Mouse (Mus musculus) embryonic stem cell, embryonic (primary cell): Measurements from ENCODE around the gene Htra2.

Experiments
- CTCF ChIA-PET, 4 experiments: fragments of 300-600 bp in 2 of 4; fragments of 350-600 bp in 2 of 4; sonication (Branson Sonifier 250); formaldehyde crosslinking; loops; one replicate each; lab custom pipeline; 2022; ENCODE audit warnings: inconsistent platforms in 2 of 4; lab: Charles Lee
- POLR2A ChIA-PET, 4 experiments: fragments of 300-600 bp in 2 of 4; fragments of 350-600 bp in 2 of 4; sonication (Branson Sonifier 250); formaldehyde crosslinking; loops; one replicate each; lab custom pipeline; 2022; ENCODE audit warnings: antibody characterized with exemption in 4 of 4, inconsistent platforms in 1 of 4; lab: Charles Lee

Htra2 gene

DNA sequence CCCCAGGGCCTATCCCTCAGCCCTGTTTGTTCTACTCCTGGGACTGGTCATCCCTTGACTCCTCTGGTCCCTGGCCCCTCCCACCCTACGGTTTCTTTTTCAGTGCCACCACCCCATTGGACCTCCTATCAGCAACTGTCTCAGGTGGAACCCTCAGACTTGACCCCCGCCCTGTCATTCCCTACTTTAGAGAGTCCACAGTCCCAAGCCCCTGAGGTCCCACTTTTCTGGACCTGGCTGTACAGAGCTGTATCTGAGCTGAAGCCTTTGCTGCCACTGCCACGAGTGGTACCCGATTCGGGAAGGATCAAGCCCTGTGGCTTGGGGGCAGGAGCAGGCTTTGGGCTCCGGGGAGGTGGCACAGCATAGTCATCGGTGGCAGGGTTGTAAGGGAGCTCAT, 24.0 kb downstream of the Htra2 start:
- ChIA-PET POLR2A (interaction anchor here in 2 of 4 experiments (0.7 to 2.3 kb wide), 6 partner anchors 9 to 55 kb away, joined by 3 to 8 read pairs (median 4); partner anchors contain the start of genes Aup1 (in 1 of the 2), Dqx1 (in 1 of the 2), Htra2 (in 1 of the 2) and Lbx2 (in 1 of the 2)), CTCF (no interaction called here)

DNA sequence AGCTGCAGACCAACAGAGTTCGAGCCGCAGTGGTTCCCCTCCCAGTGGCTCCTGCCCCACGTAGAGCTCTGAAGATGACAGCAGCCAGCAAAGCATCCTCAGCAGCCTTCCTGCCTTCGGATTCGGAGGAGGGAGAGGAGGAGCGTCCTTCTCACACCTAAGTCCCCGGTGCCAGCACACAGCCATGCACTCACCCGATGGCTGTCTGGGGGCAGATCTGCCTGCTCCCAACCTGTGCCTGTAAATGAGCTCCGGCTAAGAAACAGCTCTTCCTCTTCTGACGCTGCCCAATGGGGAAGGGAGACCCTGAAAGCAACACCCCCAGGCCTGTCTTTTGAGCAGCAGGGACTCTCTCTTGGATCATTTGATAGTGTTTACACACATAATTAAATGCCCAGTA, 25.3 kb downstream of the Htra2 start:
- ChIA-PET POLR2A (interaction anchor here in 2 of 4 experiments (0.7 to 1.5 kb wide), 4 partner anchors 14 to 105 kb away, joined by 3 to 4 read pairs (median 3); partner anchors contain the start of genes Aup1 (in 1 of the 2) and Rtkn (in 1 of the 2)), CTCF (interaction anchor here in 2 of 4 experiments (1.2 to 1.5 kb wide), 1 partner anchor 33 kb away, joined by 5 to 6 read pairs; no protein-coding TSS in a partner anchor)

DNA sequence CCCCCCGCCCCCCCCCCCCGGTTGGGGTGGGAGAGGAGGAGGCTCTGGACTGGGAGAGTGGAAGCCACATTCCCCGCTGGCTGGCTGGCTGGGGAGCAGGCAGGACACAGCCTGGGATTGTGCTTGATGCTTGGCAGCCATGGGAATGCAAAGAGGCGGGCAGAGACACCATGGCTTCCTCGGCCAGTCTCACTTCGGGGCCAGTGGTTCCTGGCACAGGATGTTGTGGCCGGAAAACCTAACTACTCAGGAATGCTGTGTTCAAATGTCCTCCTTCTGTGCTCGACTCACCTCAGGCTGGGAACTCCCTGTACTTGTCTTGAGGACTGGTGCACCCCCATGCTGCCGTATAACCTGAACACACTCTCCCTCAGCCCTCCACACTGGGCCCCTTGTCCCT, 27.4 kb downstream of the Htra2 start:
- CTCF ChIA-PET, result no interaction called here

DNA sequence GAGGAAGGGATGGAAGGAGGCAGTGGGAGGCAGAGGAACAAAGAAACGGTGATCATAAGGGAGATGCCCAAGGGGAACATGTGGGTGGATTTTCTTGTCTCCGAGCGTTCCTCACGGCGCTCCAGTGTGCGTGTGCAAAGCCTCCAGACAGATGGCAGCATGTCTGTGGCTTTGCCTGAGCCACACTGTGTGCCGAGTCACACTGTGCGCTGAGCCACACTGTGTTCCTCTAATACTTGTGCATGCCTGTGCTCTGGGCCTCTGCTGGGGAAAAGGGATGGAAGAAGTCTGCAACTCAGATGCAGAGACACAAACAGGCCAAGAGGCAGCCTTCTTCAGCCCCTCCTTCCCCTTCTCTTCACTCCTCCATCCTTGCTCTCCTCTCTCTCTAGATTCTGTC, 27.8 kb downstream of the Htra2 start:
- CTCF ChIA-PET, result no interaction called here

More for the DNA sequence above, 27.4 kb downstream of the Htra2 start:
- POLR2A ChIA-PET, result no interaction called here

DNA sequence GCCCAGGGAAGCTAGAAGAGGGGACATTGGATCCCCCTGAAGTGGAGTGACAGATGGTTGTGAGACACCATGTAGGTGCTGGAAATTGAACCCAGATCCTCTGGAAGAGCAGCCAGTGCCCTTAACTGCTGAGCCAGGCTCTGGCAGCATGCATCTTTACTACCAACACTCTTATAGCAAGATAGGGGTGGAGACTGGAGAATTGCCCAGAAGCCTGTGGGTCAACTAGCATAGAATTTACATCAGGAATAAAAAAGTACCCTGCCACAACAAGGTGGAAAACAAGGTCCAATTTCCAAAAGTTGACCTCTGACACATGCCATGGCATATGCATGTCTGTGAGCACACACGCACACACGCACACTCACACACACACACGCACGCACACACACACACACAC, 29.9 kb downstream of the Htra2 start:
- ChIA-PET CTCF (no interaction called here), POLR2A (no interaction called here)

More for the DNA sequence above, 27.8 kb downstream of the Htra2 start:
- POLR2A ChIA-PET, result no interaction called here

DNA sequence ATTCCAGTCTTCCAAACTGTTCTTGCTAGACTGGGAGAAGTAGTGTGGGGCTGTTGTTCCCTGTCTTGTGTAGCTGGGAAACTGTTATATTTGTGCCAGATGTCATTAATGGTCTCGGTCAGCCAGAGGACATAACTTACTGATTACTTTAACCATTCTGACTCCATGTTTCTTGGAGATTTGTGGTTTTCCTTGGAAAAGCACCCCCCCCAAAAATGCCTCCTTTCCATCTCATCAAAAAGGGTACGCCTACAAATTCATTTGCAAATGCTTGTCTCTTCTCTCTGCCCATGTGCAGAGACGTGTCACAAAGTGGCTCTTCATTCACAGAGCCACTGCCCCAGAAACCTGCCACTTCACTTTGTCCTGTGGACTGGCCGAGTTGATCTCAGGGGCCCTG, 30.7 kb downstream of the Htra2 start:
- POLR2A ChIA-PET, result interaction anchor here in 1 of 4 experiments (0.9 kb wide), 1 partner anchor 25 kb away, joined by 4 read pairs; no protein-coding TSS in a partner anchor
- CTCF ChIA-PET, result interaction anchor here in 1 of 4 experiments (1.4 kb wide), 1 partner anchor 28 kb away, joined by 3 read pairs; no protein-coding TSS in a partner anchor

DNA sequence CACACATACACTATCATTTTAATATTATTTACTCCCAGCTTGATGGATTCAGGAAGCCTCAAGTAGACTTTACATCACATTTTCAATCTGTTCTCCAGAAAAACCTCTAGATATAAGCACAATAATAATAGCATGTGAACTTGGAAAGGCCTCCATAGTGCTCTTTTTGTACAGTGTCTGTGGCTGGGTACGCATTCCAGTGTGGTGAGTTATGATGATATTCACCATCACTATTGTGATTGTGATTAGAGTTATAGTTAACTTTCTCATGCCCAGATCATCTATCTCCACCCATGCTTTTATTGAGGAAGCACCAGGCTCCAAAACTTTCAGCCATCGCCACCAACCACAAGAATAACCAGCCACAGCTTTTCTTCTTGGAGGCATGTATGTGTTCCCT, 31.3 kb downstream of the Htra2 start:
- ChIA-PET CTCF (interaction anchor here in 1 of 4 experiments (1.4 kb wide), 1 partner anchor 27 kb away, joined by 3 read pairs; no protein-coding TSS in a partner anchor), POLR2A (interaction anchor here in 1 of 4 experiments (0.9 kb wide), 1 partner anchor 24 kb away, joined by 4 read pairs; no protein-coding TSS in a partner anchor)

DNA sequence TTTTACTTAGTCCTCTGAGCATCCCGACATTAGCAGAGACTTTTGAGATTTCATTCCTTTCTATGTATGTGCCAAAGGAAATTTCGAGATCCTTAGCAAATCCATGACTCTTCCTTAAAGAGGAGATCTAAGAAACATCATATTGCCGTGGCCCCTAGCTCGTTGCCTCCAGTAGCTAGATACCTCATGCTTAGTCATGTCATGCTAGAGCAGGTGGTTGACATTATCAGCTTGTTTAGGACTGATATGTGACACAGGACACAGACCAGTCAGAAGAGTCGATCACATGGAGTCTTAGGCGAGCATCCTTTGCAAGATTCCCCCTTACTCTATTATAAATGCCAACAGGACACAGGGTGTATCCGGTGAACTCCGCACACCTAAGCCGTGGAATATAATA, 32.1 kb downstream of the Htra2 start:
- POLR2A ChIA-PET, result interaction anchor here in 2 of 4 experiments (0.6 kb wide), 2 partner anchors 189 to 622 kb away, joined by 4 to 7 read pairs; no protein-coding TSS in a partner anchor
- CTCF ChIA-PET, result interaction anchor here in 1 of 4 experiments (0.8 kb wide), 1 partner anchor 26 kb away, joined by 3 read pairs; no protein-coding TSS in a partner anchor

DNA sequence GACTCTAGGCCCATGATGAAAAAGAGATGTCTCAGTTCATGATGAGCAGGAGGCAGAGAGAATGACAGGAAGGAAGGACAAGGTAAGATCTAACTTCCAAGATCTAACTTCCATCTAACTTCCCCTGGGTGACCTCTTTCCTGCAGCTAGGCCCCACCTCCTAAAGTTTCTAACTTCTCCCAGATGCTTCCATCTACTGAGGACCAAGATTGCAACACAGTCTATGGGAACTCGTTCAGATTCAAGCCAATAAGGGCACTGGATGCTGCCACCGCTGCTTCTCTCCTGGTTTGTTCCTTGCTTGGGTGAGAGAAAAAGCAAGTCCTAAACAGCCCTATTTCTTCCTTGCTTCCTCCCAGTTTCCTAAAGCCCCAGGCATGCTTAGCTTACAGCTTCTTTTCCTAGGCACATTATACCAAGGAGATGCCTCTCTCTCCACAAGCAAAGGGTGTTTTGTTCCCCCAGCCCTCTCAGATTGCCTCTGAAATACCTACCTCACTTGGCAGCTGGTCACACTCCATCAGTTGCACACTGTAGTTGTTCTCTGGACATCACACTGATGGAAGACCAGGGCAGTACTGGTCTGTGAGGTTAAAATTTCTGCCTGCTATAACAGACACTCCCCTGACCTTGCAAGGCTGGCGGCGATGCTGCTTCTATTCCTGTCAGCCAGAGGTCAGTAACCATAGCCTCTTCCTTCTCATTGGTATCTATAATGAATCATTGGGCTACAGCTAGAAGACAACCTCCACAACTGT, 34.1 kb downstream of the Htra2 start:
- ChIA-PET POLR2A (no interaction called here), CTCF (no interaction called here)

DNA sequence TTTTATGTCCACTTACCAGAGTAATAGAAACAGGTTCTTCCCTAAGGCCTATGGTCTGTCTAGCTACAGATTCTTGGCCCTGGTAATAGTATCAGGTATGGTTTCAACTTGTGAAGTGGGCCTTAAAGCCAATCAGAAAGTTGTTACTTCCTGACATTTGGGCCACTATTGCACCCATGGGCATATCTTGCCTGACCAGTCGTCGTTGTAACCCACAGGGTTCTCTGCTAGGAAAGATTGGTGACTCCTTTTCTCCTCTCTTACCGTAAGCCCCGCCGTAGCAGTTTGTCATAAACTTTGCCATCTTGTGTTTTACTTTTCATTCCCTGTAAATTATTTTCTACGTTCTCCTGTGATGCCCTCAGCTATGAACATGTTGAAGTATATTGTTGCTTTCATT, 35.0 kb downstream of the Htra2 start:
- POLR2A ChIA-PET, result no interaction called here
- CTCF ChIA-PET, result no interaction called here

DNA sequence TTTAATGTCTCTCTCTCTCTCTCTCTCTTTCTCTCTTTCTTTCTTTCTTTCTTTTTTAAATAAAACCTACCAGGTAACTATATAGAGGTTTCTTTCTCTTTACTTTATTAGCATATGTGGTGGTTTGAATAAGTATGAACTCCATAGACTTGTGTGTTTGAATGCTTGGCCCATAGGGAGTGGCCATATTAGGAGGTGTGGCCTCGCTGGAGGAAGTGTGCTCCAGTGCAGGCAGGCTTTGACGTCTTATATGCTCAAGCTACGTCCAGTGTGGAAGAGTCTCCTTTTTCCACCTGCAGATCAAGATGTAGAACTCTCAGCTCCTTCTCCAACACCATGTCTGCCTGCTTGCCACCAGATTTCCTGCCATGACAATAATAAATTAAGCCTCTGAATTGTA, 36.0 kb downstream of the Htra2 start:
- ChIA-PET CTCF (no interaction called here), POLR2A (no interaction called here)

DNA sequence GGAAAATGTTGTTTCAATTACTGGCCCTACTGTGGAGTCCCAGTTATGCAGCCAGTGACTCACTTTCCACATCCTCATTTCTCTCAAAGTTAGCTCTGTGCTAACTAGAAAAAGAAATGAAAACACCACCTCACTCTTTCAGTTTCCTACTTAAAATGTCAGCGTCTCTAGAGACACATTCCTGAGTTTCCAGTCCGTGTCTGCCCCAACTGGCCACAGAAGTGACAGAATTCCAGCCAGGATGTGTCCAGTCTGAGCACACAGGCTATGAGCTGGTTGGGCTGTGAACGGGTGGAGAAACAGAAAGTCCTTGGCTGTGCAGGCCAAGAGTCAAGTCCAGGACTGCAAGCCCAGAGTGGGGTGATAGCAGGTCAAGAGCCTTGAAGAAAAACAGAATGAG, 37.9 kb downstream of the Htra2 start:
- POLR2A ChIA-PET, result interaction anchor here in 1 of 4 experiments (0.6 to 1.1 kb wide), 2 partner anchors 12 to 1396 kb away, joined by 3 read pairs; no protein-coding TSS in a partner anchor
- CTCF ChIA-PET, result no interaction called here

DNA sequence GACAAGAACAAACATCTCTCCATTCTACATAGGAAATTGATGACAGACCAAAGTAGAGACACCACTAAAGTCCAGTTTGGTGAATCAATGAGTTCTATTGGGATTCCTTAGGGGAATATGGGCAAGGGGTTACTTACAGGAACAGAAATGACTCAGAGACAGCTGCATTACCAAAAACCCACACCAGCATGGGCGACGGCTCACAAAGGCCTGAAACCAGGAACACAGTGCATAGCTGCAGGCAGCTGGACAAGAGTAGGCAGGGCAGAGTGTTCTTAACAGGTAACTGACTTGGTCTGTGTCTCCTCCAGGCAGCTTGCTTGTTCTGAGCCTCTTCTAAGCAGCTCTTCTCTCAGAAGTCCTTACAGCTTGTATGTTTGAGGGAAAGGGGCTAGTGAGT, 39.3 kb downstream of the Htra2 start:
- POLR2A ChIA-PET, result interaction anchor here in 1 of 4 experiments (0.7 to 1.8 kb wide), 3 partner anchors 14 to 18 kb away, joined by 3 to 8 read pairs (median 3); partner anchors contain the start of gene Loxl3

DNA sequence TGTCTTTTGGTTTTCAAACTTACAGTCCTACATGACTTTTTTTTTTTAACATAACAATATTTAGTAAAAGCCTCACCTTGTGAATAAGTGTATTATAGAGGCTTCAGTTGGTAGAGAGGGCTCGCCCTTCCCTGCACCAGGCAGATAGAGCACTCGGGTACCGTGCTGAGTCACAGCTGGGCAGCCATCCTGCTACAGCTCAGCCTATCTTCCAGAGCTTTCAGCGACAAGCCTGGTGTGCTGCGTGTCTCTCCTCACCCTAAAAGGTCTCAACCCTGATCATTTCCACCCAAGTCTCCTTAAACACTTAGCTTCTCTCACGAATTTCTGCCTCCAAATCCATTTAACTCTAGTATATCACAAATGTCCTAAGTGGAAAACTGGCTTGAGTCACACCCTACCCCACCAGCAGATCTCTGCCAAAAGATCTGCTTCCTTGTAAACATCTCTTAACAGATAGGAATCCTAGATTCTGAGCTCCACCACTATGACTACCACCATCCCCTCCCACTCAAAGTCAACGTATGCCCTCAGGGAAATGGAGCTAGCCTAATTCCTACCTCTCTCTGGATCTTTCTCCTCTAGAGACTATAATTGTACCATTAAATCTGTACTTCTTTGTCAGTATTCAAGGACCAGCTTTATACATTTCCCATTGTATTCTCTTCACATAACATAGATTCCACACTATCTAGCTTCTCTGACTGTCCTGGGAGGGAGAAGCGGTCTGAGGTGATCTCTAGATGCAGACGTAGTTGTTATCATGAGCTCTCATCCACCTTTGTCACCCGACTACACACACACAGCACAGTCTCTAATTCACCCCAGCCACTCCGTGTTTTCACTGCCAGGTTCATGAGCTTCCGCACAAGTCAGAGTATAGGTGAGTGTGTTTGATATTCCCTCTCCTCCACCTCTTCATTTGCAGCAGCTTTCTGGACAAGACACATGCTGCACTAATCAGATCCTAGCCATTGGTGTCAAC, 40.3 kb downstream of the Htra2 start:
- POLR2A ChIA-PET, result interaction anchor here in 1 of 4 experiments (0.7 to 1.8 kb wide), 7 partner anchors 11 to 77 kb away, joined by 3 to 8 read pairs (median 3); partner anchors contain the start of genes Dok1 and Loxl3
- CTCF ChIA-PET, result interaction anchor here in 3 of 4 experiments (0.6 to 1.6 kb wide), 5 partner anchors 16 to 1047 kb away, joined by 3 to 6 read pairs (median 5); partner anchors contain the start of gene Pcgf1 (in 1 of the 3)

More for the DNA sequence above, 39.3 kb downstream of the Htra2 start:
- CTCF ChIA-PET, result interaction anchor here in 2 of 4 experiments (1.6 kb wide), 2 partner anchors 19 to 62 kb away, joined by 4 to 6 read pairs; partner anchors contain the start of gene Pcgf1 (in 1 of the 2)

DNA sequence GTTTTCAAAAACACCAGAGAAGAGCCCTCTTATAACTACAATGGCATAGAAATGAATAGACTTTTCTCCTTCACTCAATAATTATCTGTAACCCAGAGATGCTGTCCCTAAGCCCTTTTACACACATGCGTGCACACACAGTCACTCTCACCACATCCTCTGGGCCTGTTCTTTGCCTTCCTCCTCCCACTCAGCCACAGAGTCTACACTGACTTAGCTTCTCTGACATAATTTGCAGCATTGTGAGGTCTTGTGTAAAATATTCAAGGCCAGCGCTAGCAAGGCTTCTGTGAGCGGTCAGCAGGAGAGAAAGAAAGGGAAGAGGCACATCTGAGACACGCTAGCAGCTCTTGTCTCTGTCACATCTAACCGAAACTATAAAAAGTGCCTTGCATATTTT, 41.6 kb downstream of the Htra2 start:
- POLR2A ChIA-PET, result no interaction called here
- CTCF ChIA-PET, result no interaction called here

DNA sequence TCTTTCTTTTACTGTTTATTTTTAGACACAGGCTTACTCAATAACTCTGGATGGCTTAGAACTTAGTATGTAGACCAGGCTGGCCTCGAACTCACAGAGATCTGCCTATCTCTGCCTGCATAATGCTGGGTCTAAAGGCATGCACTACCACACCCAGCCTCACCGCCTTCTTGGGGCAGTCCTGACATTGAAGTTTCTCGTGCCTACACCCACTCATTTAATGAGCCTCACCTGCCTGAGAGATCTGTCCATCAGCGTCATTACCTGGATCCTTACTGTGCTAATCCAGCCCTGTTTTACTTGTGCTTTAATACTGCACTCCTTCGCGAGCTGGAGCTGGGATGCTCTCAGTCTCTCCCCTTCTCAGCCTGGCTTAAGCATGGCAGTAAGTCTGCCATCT, 43.3 kb downstream of the Htra2 start:
- CTCF ChIA-PET, result interaction anchor here in 2 of 4 experiments (0.6 to 1.0 kb wide), 3 partner anchors 15 to 65 kb away, joined by 3 read pairs; partner anchors contain the start of gene M1ap (in 1 of the 2)

DNA sequence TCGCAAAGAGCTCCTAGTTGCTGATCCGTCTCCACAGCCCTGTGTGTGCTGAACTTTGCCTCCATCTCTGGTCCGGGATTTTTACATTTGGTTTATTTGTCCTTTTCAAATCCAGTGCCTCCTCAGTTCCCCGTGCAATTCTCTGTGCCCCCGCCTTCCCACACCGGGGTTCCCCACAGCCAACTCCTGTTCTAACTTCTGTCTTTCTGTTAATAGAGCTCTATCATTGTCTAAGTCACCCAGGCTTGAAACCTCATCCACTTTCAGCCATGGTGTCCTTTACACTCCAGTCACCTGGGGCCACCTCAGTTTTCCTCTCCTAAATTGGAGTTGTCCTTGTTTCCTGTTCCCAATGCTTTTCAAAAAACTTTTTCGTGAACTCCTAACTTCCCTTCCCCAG, 43.8 kb downstream of the Htra2 start:
- ChIA-PET CTCF (interaction anchor here in 2 of 4 experiments (0.6 to 1.0 kb wide), 3 partner anchors 14 to 65 kb away, joined by 3 read pairs; partner anchors contain the start of gene M1ap (in 1 of the 2)), POLR2A (no interaction called here)

More for the DNA sequence above, 43.3 kb downstream of the Htra2 start:
- POLR2A ChIA-PET, result interaction anchor here in 2 of 4 experiments (0.6 to 0.9 kb wide), 2 partner anchors 17 to 35 kb away, joined by 3 to 5 read pairs; no protein-coding TSS in a partner anchor

DNA sequence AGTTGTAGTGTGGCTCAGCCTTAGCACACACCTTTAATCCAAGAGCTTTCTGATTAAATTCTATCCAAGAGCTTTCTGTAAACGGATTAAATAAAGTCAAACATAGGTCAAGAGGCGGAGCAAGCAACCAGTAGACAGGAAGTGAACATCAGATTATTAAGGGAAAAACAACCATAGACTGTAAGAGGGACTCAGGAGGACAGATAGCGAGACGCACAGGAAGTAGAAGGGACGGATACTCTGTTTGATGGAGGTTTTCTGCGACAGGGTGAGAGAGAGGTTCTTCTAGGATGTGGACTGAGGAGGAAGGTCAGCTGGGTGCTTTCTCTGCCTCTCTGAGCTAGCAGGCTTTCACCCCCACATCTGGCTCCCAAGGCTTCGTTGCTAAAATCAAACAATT, 45.1 kb downstream of the Htra2 start:
- ChIA-PET CTCF (no interaction called here), POLR2A (interaction anchor here in 1 of 4 experiments (1.1 kb wide), 1 partner anchor 73 kb away, joined by 3 read pairs; no protein-coding TSS in a partner anchor)
